Mouse (Mus musculus): ENCODE measurements around the gene Abl2.

GRCm38 (mm10) chr1:156624231-156624630 lies 65.6 kb downstream of the Abl2 start:
- TF ChIP-seq POLR2A (IDR thresholded peaks at IDR 0.05; ENCODE audit: borderline replicate concordance, insufficient read depth, low read length) = no peak
- no peak for TF ChIP-seq CTCF (IDR thresholded peaks at IDR 0.05; ENCODE audit: borderline replicate concordance, insufficient read depth, low read depth, low read length)
